Comparison of ENCODE assay signal across 29 mouse cellular contexts in the genomic region with DNA sequence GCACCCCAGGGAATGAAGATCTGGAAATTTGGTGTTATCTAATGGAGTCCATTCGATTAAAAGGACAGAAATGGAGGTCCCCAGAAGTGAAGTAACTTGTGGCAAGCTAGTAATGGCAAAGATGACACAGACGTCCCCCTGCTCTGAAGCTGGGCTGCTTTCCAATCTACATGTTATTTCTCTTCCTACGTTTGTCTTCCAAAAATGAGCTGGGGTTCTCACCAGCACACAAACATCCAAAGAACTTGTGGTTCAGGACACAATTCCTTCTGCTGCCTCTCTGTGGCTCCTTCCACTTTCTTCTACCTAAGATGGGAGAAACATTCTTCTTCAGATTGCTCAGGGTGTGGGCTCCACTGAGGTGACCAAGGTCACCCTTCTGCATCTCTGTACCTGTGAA.
"Had no signal": no experiment of that assay in that cellular context is flagged by ENCODE, and none has a peak within 500 bp of the region (broad histone marks: within the 10 kb centered on the region; RNA-seq: fewer than 3 reads in every experiment).

No protein-coding gene starts in this region.

- H3K36me3 ChIP-seq: limb, embryonic 10.5 days; limb, embryonic 12.5 days; limb, embryonic 13.5 days; limb, embryonic 15.5 days; liver, embryonic 12.5 days; liver, embryonic 13.5 days; liver, embryonic 15.5 days; lung, embryonic 15.5 days; midbrain, embryonic 10.5 days; midbrain, embryonic 12.5 days; midbrain, embryonic 13.5 days; midbrain, embryonic 15.5 days had no signal

- H3K4me3 ChIP-seq: limb, embryonic 10.5 days; limb, embryonic 12.5 days; limb, embryonic 13.5 days; limb, embryonic 15.5 days; liver, embryonic 12.5 days; liver, embryonic 13.5 days; liver, embryonic 15.5 days; lung, embryonic 15.5 days; megakaryocyte, embryonic 14.5 days; midbrain, embryonic 10.5 days; midbrain, embryonic 12.5 days; midbrain, embryonic 13.5 days; midbrain, embryonic 15.5 days; myocyte had no signal

- ATAC-seq: liver, embryonic 12.5 days; liver, postnatal 0 days; lung, postnatal 0 days; midbrain, embryonic 13.5 days; midbrain, embryonic 15.5 days; midbrain, embryonic 16.5 days had no signal

- H3K9me3 ChIP-seq: limb, embryonic 10.5 days; limb, embryonic 12.5 days; limb, embryonic 13.5 days; limb, embryonic 15.5 days; liver, embryonic 12.5 days; liver, embryonic 13.5 days; liver, embryonic 15.5 days; lung, embryonic 15.5 days; midbrain, embryonic 10.5 days; midbrain, embryonic 12.5 days; midbrain, embryonic 13.5 days; midbrain, embryonic 15.5 days had no signal

- H3K27ac ChIP-seq: limb, embryonic 10.5 days; limb, embryonic 12.5 days; limb, embryonic 13.5 days; limb, embryonic 15.5 days; liver, embryonic 12.5 days; liver, embryonic 13.5 days; liver, embryonic 14.5 days; liver, embryonic 15.5 days; lung, embryonic 15.5 days; macrophage; midbrain, embryonic 10.5 days; midbrain, embryonic 12.5 days; midbrain, embryonic 13.5 days; midbrain, embryonic 15.5 days had no signal

- H3K4me1 ChIP-seq: limb, embryonic 10.5 days; limb, embryonic 12.5 days; limb, embryonic 13.5 days; limb, embryonic 15.5 days; liver, embryonic 12.5 days; liver, embryonic 13.5 days; liver, embryonic 15.5 days; lung, embryonic 15.5 days; megakaryocyte, embryonic 14.5 days; midbrain, embryonic 10.5 days; midbrain, embryonic 12.5 days; midbrain, embryonic 13.5 days; midbrain, embryonic 15.5 days had no signal

- DNase-seq: left cerebral cortex, postnatal 4 days; liver; liver, embryonic 13.5 days; liver, postnatal 0 days; lung, adult 18-20 months; lung, adult 2 months; lung, embryonic 14.5 days; lung, postnatal 10 days; lung, postnatal 14 days; lung, postnatal 36 days; lung, postnatal 4 days; midbrain, embryonic 14.5 days had no signal

- H3K27me3 ChIP-seq: limb, embryonic 12.5 days; limb, embryonic 13.5 days; limb, embryonic 15.5 days; liver, embryonic 12.5 days; liver, embryonic 13.5 days; liver, embryonic 15.5 days; lung, embryonic 15.5 days; megakaryocyte, embryonic 14.5 days; midbrain, embryonic 12.5 days; midbrain, embryonic 13.5 days; midbrain, embryonic 15.5 days had no signal
